9 mouse cellular contexts compared by ENCODE assay signal in the genomic region with DNA sequence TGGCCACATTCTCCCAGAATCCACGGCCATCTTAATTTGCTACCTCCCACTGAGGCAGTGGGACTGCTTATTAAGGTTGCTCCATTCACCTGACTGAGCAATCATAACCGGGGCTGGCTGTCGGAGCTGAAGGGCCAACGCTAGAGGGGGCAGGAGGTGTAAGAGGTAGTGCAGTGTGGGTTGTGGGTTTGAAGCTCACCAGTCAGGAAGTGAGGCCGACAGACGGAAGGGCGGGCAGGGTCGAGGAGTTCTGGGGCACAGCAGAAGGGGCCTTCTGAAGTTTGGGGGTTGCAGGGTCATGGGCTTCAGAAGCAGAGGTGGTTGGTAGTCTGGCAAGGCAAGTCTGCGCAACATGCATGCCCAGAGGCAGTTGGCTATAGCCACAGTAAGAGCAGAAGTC. TPM values are rescaled to one million over a fixed set of nuclear protein-coding genes. Genes with fewer than 3 reads are reported as not detected.
DNase-seq lines count a peak whose midpoint lies in the region; ATAC-seq and TF ChIP-seq lines count a peak whose summit lies in the region.
"Had no signal": no experiment of that assay in that cellular context is flagged by ENCODE, and none has a peak within 500 bp of the region (broad histone marks: within the 10 kb centered on the region; RNA-seq: fewer than 3 reads in every experiment).

Gene Agap2, plus strand, starts transcription at position 205 of the 400 bp plus-strand sequence.

- no peak within 1 kb of the TSS for H3K27ac ChIP-seq in cerebellum, adult 2 months (ENCODE audit: insufficient read depth, low read length)
- no peak within 1 kb of the TSS for H3K27ac ChIP-seq in hindbrain, embryonic 16.5 days (ENCODE audit: low read depth, low read length)
- H3K27ac ChIP-seq: limb, embryonic 12.5 days had no signal

- no peak within 1 kb of the TSS for H3K4me3 ChIP-seq in cerebellum, adult 2 months (replicated peaks; ENCODE audit: insufficient read depth, low read depth, low read length)
- H3K4me3 ChIP-seq in hindbrain, embryonic 16.5 days (ENCODE audit: low read length), result no peak within 1 kb of the TSS
- H3K4me3 ChIP-seq: limb, embryonic 12.5 days had no signal

- ATAC-seq in hindbrain, embryonic 16.5 days, result no peak

- no peak for DNase-seq in cerebellum, adult 2 months
- no peak for DNase-seq in cerebellum, adult 11-12 months
- DNase-seq in CD4-positive, CD25-positive, alpha-beta regulatory T cell, adult 2 months (ENCODE audit: low read depth, low spot score), result peak; percentile 92
- no peak for DNase-seq in left cerebral cortex, postnatal 36 days (ENCODE audit: low spot score in 2 of 2)
- peak; percentile 77 to 85 for DNase-seq in natural killer cell, adult 2 months (ENCODE audit: low spot score in 2 of 2)
- no peak for DNase-seq in ovary, adult 18-20 months (ENCODE audit: low spot score)
- no peak for DNase-seq in gastrocnemius, adult 18-20 months (ENCODE audit: low spot score)

- no peak for TF ChIP-seq POLR2A in cerebellum, adult 2 months (IDR thresholded peaks at IDR 0.05; ENCODE audit: borderline replicate concordance, insufficient read depth, low read length)

- H3K9me3 ChIP-seq in hindbrain, embryonic 16.5 days (ENCODE audit: control insufficient read depth, low read length), result no peaks in the 10 kb centered on the region
- H3K9me3 ChIP-seq: limb, embryonic 12.5 days had no signal

- no peak within 1 kb of the TSS; the same call in 1 of the 2 replicates for H3K9ac ChIP-seq in hindbrain, embryonic 16.5 days (ENCODE audit: low read depth, low read length)
- H3K9ac ChIP-seq: limb, embryonic 12.5 days had no signal

- no peak for TF ChIP-seq CTCF in cerebellum, adult 2 months (IDR thresholded peaks at IDR 0.05; ENCODE audit: borderline replicate concordance, insufficient read depth, low read depth, low read length)

- no peaks in the 10 kb centered on the region for H3K36me3 ChIP-seq in hindbrain, embryonic 16.5 days (ENCODE audit: control insufficient read depth, insufficient read depth, low read length)
- H3K36me3 ChIP-seq: limb, embryonic 12.5 days had no signal

- no peaks in the 10 kb centered on the region for H3K27me3 ChIP-seq in cerebellum, adult 2 months (ENCODE audit: control insufficient read depth, insufficient read depth, low read length)
- H3K27me3 ChIP-seq in hindbrain, embryonic 16.5 days (replicated peaks; ENCODE audit: control insufficient read depth, insufficient read depth, low read length), result no peaks in the 10 kb centered on the region

- H3K4me1 ChIP-seq in cerebellum, adult 2 months (ENCODE audit: control insufficient read depth, insufficient read depth, low read length), result peaks cover 13% of the 10 kb centered on the region
- H3K4me1 ChIP-seq in hindbrain, embryonic 16.5 days (ENCODE audit: control insufficient read depth, insufficient read depth, low read depth, low read length), result peaks cover 17% of the 10 kb centered on the region

- intact Hi-C loops in left cerebral cortex, postnatal 36 days (cut with DNase I), result loop anchor here (5.0 kb wide), 1 partner anchor 92 kb away; the partner anchor contains the start of gene B4galnt1

- H3K4me2 ChIP-seq in hindbrain, embryonic 16.5 days (ENCODE audit: low read length), result no peak within 1 kb of the TSS
- H3K4me2 ChIP-seq: limb, embryonic 12.5 days had no signal

- 72% methylated on average over 9 of the region's 9 CpGs for WGBS in cerebellum, adult 2 months
- 63% methylated on average over 9 of the region's 9 CpGs for WGBS in hindbrain, embryonic 16.5 days

RNA-seq across cellular contexts. Expression of gene Agap2, which starts in this region (rescaled TPM):
- polyA plus RNA-seq in cerebellum, adult 2 months (2012; rRNA removed), result 99.5 and 109 TPM in 2 replicates
- total RNA-seq in left cerebral cortex, postnatal 36 days (2021), result 100 to 1,000 TPM; 680 to 686 TPM
- total RNA-seq in gastrocnemius, adult 18-20 months (2021), result 1 to 10 TPM; 1.3 to 1.7 TPM
- polyA plus RNA-seq in hindbrain, embryonic 16.5 days (2015; fragmentation: Nextera tagmentation; extraction: Ambion mirVana), result 3.4 and 4.2 TPM in 2 replicates
- polyA plus RNA-seq: limb, embryonic 12.5 days had no signal

Comparison
In these comparisons a context has a peak if more than half of its experiments do, and no peak if none do; other contexts are left out.
1. RNA of gene Agap2 (total RNA-seq): 680 to 686 TPM in left cerebral cortex, postnatal 36 days; 1.3 to 1.7 TPM in gastrocnemius, adult 18-20 months; every median in the first group is over 100 times any median in the second.
2. RNA of gene Agap2 (polyA plus RNA-seq): 99.5 to 109 TPM in cerebellum, adult 2 months; 3.4 to 4.2 TPM in hindbrain, embryonic 16.5 days; every median in the first group is over 10 times any median in the second.
3. DNase-seq: peak in CD4-positive, CD25-positive, alpha-beta regulatory T cell, adult 2 months (single experiment) and natural killer cell, adult 2 months (2 of 2); none in cerebellum, adult 2 months (0 of 2), cerebellum, adult 11-12 months (single experiment), left cerebral cortex, postnatal 36 days (0 of 2), ovary, adult 18-20 months (single experiment) and gastrocnemius, adult 18-20 months (single experiment).